Mouse (Mus musculus) ES-Bruce4 (cell line): ENCODE measurements around the gene Bptf. TPM values are rescaled to one million over a fixed set of nuclear protein-coding genes. Genes with fewer than 3 reads are reported as not detected.
"Not testable (repeated sequence)": the region's sequence is repeated elsewhere in the genome, so short reads cannot be mapped to it uniquely, and the experiment has no call there.

Experiments
- H3K27ac ChIP-seq: 2 replicates; pipeline ENCODE4 v1.5.1; 2012; ENCODE audit warnings: low read length, inconsistent platforms; ENCODE audit not compliant: insufficient read depth
- H3K27me3 ChIP-seq: 2 replicates; pipeline ENCODE4 v1.6.1; 2012; ENCODE audit warnings: mild to moderate bottlenecking, low read length, inconsistent platforms; ENCODE audit not compliant: control insufficient read depth, poor library complexity, insufficient read depth, severe bottlenecking
- H3K36me3 ChIP-seq: 2 replicates; pipeline ENCODE4 v1.6.1; 2012; ENCODE audit warnings: inconsistent platforms, mild to moderate bottlenecking, low read length, moderate library complexity; ENCODE audit not compliant: control insufficient read depth, poor library complexity, insufficient read depth, severe bottlenecking
- H3K4me1 ChIP-seq: one replicate; pipeline ENCODE4 v1.8.1; 2011; ENCODE audit warnings: low read length; ENCODE audit not compliant: control insufficient read depth, insufficient read depth
- H3K4me3 ChIP-seq: 2 replicates; pipeline ENCODE4 v1.5.1; 2011; ENCODE audit warnings: low read depth, mild to moderate bottlenecking, low read length
- H3K9ac ChIP-seq: 2 replicates; pipeline ENCODE4 v1.6.1; 2012; ENCODE audit warnings: low read depth, mild to moderate bottlenecking, inconsistent platforms; ENCODE audit not compliant: poor library complexity, severe bottlenecking
- H3K9me3 ChIP-seq: replicated peaks from 2 replicates; pipeline ENCODE4 v1.6.1; 2012; ENCODE audit warnings: mild to moderate bottlenecking, low read length, inconsistent platforms; ENCODE audit not compliant: control insufficient read depth, poor library complexity, insufficient read depth, severe bottlenecking
- CTCF ChIP-seq: IDR thresholded peaks from one replicate; pipeline ENCODE4 v1.8.1; 2011; ENCODE audit warnings: low read depth, low read length
- EP300 ChIP-seq: IDR thresholded peaks from 2 replicates; pipeline ENCODE4 v1.6.1; 2011; ENCODE audit warnings: low read depth, low read length; ENCODE audit not compliant: insufficient read depth
- POLR2A ChIP-seq: IDR thresholded peaks from one replicate; pipeline ENCODE4 v1.8.1; 2011; ENCODE audit warnings: low read length; ENCODE audit not compliant: insufficient read depth
- polyA plus RNA-seq: library from polyadenylated mRNA; stranded (reverse); fragments of >200 nt; gene quantifications from 2 replicates; pipeline ENCODE4 v1.2.4, GENCODE M21; 2011; ENCODE audit warnings: low read depth; ENCODE audit not compliant: missing spikeins, insufficient read depth, insufficient read length

The Bptf gene
- polyA plus RNA-seq, 1 experiment: 101 TPM

DNA sequence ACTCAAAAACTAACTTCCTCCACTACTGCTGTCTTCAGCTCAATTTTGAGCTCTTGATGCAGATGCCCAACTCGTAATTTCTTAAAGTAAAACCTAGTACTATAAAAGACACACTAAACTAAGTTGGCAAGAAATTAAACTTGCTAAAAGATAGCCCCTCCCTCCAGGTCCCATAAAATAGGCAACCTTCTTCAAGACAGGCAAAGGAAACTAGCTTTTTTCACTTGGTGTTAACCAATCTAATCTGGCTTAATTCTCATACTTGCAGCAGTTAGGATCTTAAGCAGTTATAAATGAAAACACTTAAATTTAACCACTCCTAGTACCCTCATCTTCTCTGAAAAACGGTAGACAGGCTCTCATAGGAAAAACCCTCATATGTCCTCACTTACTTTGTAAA, 2.3 kb downstream of the Bptf start:
- Histone ChIP-seq H3K9me3 (no peaks in the 10 kb centered on the region), H3K36me3 (0 out of 2 replicates have a peak, but pooled peaks cover 2% of the 10 kb centered on the region), H3K9ac (peak overlapping the region; percentile 100; the same call in 1 of the 2 replicates), H3K27me3 (no peaks in the 10 kb centered on the region), H3K4me3 (no peak overlapping the region), H3K4me1 (peaks cover 2% of the 10 kb centered on the region), H3K27ac (no peak overlapping the region)
- TF ChIP-seq EP300 (no peak), CTCF (no peak), POLR2A (no peak)

- not testable (repeated sequence) for H3K27ac ChIP-seq, H3K4me1 ChIP-seq, H3K27me3 ChIP-seq, H3K36me3 ChIP-seq, H3K9ac ChIP-seq, H3K9me3 ChIP-seq, H3K4me3 ChIP-seq
Observed at GRCm38 (mm10) chr11:107126716-107127115, 5.2 kb downstream of the Bptf start.

- H3K36me3 ChIP-seq: 0 out of 2 replicates have a peak, but pooled peaks cover 2% of the 10 kb centered on the region
- TF ChIP-seq CTCF (no peak), POLR2A (no peak), EP300 (no peak)
- peaks cover 3% of the 10 kb centered on the region for H3K4me1 ChIP-seq
- H3K9me3 ChIP-seq: no peaks in the 10 kb centered on the region
- H3K27ac ChIP-seq: no peak overlapping the region
- no peak overlapping the region for H3K9ac ChIP-seq
- H3K27me3 ChIP-seq: no peaks in the 10 kb centered on the region
- no peak overlapping the region for H3K4me3 ChIP-seq
Observed at GRCm38 (mm10) chr11:107125011-107125410, 6.9 kb downstream of the Bptf start.

- no peak overlapping the region for H3K4me3 ChIP-seq
- H3K9me3 ChIP-seq: no peaks in the 10 kb centered on the region
- H3K36me3 ChIP-seq: 0 out of 2 replicates have a peak, but pooled peaks cover 2% of the 10 kb centered on the region
- H3K27me3 ChIP-seq: no peaks in the 10 kb centered on the region
- no peak overlapping the region for H3K9ac ChIP-seq
- no peak for TF ChIP-seq CTCF
- no peak for TF ChIP-seq POLR2A
- TF ChIP-seq EP300: no peak
- H3K4me1 ChIP-seq: peaks cover 3% of the 10 kb centered on the region
- H3K27ac ChIP-seq: no peak overlapping the region
Observed at GRCm38 (mm10) chr11:107124327-107124731, 7.6 kb downstream of the Bptf start.

DNA sequence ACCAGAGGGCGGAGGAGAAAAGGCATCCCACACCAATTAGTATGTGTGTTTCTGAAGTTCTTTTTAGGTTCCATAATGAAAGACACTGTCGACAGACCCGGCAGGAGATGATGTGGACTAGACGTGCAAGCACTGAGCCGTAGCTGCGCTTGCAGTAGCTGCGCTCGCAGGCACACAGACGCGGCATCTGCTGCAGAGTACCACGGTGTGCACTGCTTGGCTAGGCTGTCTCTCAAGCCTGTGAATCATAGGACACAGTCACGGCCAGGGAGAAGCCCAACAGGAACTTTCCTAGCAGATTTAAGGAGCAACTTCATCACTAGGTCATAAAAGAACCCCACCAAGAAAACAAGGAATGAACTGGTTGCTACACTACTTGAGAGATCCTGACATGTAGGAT, 14.1 kb downstream of the Bptf start:
- Histone ChIP-seq H3K4me1 (peaks cover 5% of the 10 kb centered on the region), H3K9ac (no peak overlapping the region), H3K27ac (no peak overlapping the region), H3K27me3 (no peaks in the 10 kb centered on the region), H3K9me3 (no peaks in the 10 kb centered on the region), H3K36me3 (no peaks in the 10 kb centered on the region), H3K4me3 (no peak overlapping the region)
- TF ChIP-seq CTCF: no peak
- no peak for TF ChIP-seq POLR2A

DNA sequence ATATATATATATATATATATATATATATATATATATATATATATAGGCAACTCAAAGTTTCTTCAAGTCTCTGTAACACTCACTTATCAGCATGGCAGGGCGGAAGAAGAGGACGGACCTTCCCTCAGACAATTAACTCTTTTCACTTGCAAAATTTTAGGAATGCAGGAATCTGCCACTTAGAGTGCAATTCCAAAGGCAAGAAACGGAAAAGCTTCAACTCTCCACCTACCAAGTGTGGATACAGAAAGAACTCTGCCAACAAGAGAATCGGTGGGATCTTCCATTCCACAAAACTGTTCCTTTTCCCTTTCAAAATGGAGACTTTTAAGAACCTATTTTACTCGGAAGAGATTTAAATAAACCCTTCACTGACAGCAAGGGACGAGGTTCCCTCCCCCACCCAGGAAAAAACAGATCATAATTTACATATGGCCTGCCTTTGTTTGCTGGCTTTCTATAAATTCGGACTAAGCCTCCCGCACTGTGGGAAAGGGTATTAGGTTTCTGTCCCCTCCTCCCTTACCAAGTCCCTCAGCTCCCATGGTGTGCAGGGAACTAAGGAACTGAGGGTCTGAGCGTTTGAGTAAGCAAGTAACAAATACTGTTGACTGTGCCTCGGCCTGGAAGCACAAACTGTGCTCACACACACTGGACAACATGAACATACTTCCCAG, 17.9 kb downstream of the Bptf start:
- Histone ChIP-seq H3K36me3 (peaks cover 7% of the 10 kb centered on the region; the same call in 1 of the 2 replicates), H3K4me3 (peak overlapping the region; percentile 44), H3K27ac (peak overlapping the region; percentile 97), H3K4me1 (peaks cover 4% of the 10 kb centered on the region), H3K9ac (peak overlapping the region; percentile 29), H3K9me3 (no peaks in the 10 kb centered on the region), H3K27me3 (no peaks in the 10 kb centered on the region)
- TF ChIP-seq EP300 (no peak), POLR2A (no peak), CTCF (no peak)
